Mouse (Mus musculus): ENCODE measurements at regions not wholly inside any gene's neighbourhood (a gene's known extent, or its start where the extent isn't known, plus 50 kb on each side); places are given as distances from the start of the nearest gene placed in this dataset.
A peak's percentile ranks its signal among the peaks of the same experiment; 100 is the strongest.

DNA sequence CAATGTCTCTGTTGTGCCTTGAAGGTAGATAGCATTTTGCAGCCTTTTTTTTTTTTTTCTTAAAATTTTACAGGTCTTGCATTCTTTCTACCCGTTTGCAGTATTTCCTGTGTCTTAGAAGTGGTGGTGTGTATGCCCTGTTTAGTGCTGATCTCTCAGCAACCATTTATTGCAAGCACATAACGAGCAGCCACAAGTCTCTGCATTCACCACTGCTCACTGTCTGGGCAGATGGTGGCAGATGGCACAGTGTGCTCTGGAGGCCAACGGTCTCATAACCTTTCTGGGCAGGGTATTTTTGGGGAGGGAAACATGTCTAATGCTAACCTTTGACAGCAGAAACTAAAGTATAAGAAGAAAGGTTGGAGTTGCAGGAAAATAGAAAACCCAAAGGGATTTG is 266.1 kb upstream of the Ptger4 start:
- no peak for DNase-seq

DNA sequence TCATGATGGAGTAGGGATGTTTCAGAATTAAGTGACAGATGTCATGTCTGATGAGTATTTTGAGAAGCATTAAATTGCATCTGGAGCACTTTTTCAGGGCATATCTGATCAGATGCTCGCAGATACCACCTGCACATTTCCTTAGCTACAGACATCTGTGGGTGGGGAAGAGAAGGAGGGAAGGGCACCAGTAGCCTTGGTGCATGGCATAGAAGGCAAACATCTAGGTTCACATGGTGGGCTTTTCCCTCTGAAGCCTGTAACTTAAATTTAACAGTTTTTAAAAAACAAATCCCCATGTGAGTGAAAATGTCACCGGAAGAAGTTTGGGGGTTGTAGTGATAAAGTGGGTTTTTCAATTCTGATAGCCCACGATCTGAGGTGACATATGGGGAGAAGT is 267.1 kb upstream of the Ptger4 start:
- DNase-seq: no peak

- DNase-seq: no peak
Measured at GRCm38 (mm10) chr15:5512546-5512945, 268.6 kb upstream of the Ptger4 start.

GRCm38 (mm10) chr15:5513146-5513545 is 269.2 kb upstream of the Ptger4 start:
- DNase-seq: no peak

- DNase-seq: no peak
Measured at GRCm38 (mm10) chr15:5514217-5514616, 270.2 kb upstream of the Ptger4 start.

- DNase-seq: peak; percentile 16 to 21
Measured at GRCm38 (mm10) chr15:5517244-5517966, 273.4 kb upstream of the Ptger4 start.

- DNase-seq: no peak
Measured at GRCm38 (mm10) chr15:5519552-5519951, 275.6 kb upstream of the Ptger4 start.

DNA sequence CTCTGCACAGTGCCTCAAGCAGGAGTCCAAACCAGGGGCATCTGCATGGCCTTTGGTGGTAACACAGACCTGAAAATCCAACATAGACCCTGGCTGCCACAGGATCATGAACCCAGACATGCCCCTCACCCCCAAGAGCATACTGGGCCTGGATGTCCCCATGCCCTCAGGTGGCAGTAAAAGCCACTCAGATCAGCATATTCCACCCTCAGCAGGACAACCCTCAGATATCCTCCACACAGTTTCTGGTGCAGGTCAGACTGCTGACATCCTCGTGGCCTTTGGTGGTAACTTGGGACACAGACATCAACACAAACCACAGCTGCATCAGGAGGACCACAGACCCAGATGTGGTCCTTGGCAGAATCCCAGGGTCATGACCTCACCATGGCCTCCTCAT is 276.0 kb upstream of the Ptger4 start:
- no peak for DNase-seq

DNA sequence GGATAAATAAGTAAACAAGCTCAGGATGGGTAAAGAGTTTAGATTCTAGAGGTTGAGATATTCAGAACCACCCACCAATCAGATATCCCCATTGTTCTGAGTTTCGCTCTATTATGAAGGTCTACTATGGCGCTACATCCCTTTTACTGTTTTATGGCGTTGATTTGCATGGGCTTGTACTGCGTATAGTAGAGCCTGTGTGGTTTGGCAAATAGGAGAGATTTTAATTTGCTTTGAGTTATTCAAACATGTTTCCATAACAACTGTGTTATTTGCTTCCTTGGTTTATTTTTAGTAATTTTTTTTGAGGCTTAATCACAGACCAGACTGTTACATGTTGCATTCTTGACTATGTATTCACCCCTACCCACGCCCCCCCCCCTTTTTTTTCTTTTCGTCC is 284.6 kb upstream of the Ptger4 start:
- no peak for DNase-seq

- DNase-seq: no peak
Measured at GRCm38 (mm10) chr15:5533656-5534055, 289.7 kb upstream of the Ptger4 start.

GRCm38 (mm10) chr15:5537432-5537831 is 293.4 kb upstream of the Ptger4 start:
- DNase-seq: no peak

- peak in 1 of 2 experiments; percentile 19 for DNase-seq
Measured at GRCm38 (mm10) chr15:5539301-5539928, 295.4 kb upstream of the Ptger4 start.

- no peak for DNase-seq
Measured at GRCm38 (mm10) chr15:5554526-5554925, 310.5 kb upstream of the Ptger4 start.

GRCm38 (mm10) chr15:5554926-5555325 is 310.9 kb upstream of the Ptger4 start:
- no peak for DNase-seq

- DNase-seq: no peak
Measured at GRCm38 (mm10) chr15:5555381-5556066, 311.5 kb upstream of the Ptger4 start.

- no peak for DNase-seq
Measured at GRCm38 (mm10) chr15:5561783-5562182, 317.8 kb upstream of the Ptger4 start.

DNA sequence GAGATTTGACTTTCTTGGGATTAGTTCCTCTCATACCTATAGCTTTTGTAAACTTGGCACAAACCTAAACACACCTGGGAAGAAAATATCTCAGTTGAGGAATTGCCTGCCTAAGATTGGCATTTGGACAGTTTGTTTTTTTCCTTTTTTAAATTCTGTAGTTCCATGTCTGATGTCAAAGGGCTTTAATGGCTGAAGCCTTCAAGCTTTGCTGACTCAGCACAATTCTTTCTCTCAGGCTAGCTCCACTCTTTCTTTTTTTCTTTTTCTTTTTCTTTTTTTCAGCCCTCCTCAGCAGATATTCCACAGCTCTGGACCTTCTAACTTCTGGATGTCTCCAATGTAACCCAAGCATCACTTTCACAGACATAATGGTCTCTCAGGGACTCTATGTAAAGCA is 330.4 kb upstream of the Ptger4 start:
- DNase-seq: no peak

DNA sequence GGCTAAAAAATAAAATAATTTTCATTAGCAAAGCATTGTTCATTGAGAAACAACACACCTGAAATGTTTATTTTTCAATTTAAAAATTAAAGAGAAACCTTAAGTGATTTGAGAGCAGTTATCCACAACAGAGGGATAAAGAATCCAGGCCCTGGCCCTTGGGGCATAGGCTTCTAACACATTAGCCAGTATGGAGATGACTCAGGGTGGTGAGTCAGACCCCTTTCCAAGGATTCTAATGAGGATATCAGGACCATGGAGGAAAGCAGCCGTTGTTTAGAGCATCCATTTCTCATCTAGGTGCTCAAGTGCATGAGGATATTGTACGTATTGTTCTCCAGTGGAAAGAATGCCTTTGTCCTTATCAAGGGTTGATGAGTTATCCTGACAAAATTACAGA is 335.6 kb upstream of the Ptger4 start:
- DNase-seq: no peak

DNA sequence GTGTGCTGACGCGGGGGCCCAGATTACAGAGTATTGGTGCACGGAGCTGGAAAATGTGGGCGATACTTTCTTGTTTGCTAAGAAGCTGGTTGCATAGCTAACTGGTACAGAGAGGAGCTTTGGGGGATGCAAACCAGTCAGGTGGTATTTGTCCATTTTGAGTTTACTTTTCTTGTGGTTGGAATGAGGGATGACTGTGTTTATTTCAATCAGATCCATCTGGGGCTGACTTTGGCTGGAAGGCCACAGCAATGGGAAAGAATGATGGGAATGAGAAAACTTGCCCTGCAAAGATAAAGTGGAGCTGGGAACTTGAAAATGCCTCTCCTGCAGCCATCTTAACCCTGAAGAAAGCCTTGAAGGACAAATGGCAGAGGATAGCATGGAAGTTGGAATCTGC is 336.4 kb upstream of the Ptger4 start:
- no peak for DNase-seq

DNA sequence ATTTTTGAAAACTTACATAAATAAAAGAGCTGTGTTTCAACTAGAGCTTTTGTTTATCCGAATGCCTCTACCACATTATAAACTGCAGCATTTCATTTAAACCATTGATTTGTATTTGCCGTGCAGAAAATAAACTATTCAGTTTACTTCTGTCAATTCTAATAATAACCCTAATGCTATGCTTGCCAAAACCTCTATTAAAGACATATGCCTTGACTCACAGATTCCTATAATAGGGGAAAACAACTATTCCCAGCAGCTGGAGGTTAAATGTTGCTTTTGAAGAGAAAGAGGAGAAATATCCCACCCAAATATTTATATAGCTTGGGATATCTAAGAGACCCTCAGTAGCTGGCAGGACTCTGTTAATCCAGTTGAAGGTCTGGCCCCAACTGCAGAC is 340.4 kb upstream of the Ptger4 start:
- DNase-seq: no peak

- DNase-seq: no peak
Measured at GRCm38 (mm10) chr15:5604732-5605266, 360.8 kb upstream of the Ptger4 start.

DNA sequence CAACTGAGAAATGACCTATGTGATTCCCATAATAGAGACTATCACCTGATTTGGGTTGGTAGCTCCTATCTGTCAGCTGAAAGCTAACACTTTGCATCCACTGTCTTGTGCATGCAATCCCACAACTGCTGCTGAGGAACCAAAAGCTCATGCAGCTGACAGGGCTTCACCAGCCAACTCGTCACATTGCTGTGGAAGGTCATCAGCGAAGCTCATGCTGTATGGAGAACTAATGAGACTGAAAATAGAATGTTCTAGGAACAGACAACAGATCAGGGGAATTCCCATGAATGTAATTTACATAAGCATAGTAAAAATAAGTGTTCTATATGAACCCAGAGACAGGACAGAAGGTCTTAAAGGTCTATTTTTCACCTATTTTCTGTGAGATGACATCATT is 363.5 kb upstream of the Ptger4 start:
- no peak for DNase-seq

DNA sequence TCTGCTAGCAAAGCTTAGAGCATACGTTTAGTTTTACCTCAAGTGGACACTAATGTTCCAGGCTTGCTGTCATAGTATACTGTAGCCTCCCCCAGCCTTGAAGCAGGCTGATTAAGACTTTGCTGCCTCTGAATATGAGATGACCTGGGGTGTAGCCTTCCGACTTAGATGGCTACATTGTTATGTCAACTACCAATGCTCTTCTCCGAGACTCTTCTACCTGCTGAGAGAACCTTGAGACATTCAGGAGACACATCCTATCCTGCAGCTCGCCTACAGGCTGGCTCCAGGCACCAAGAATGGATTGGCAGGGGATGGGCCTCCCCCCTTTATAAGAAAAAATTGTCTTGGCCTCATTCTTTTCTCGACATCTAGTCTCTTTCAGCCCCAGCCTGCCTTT is 379.0 kb upstream of the Ptger4 start:
- DNase-seq: no peak

GRCm38 (mm10) chr15:5625367-5625766 is 381.4 kb upstream of the Ptger4 start:
- DNase-seq: no peak
